Mouse (Mus musculus): ENCODE data around the gene Gm815.

Gene Gm815

GRCm38 (mm10) chr19:26885616-26886015 is at the start of gene Gm815:
Gm815 (plus strand) TSS chr19:26885881.
- no peak for DNase-seq (ENCODE audit: low spot score)

- DNase-seq (ENCODE audit: low spot score), result no peak
These were observed 48.1 kb upstream of the Gm815 start for GRCm38 (mm10) chr19:26837626-26838025.

GRCm38 (mm10) chr19:26843896-26844295 is 41.8 kb upstream of the Gm815 start:
- no peak for DNase-seq (ENCODE audit: low spot score)

GRCm38 (mm10) chr19:26844813-26845212 is 40.9 kb upstream of the Gm815 start:
- DNase-seq (ENCODE audit: low spot score), result no peak

- peak; percentile 77 for DNase-seq (ENCODE audit: low spot score)
These were observed 40.2 kb upstream of the Gm815 start for GRCm38 (mm10) chr19:26845276-26846016.

- no peak for DNase-seq (ENCODE audit: low spot score)
These were observed 39.7 kb upstream of the Gm815 start for GRCm38 (mm10) chr19:26846017-26846285.

- no peak for DNase-seq (ENCODE audit: low spot score)
These were observed 34.5 kb upstream of the Gm815 start for GRCm38 (mm10) chr19:26851017-26851782.

- DNase-seq (ENCODE audit: low spot score), result no peak
These were observed 33.3 kb upstream of the Gm815 start for GRCm38 (mm10) chr19:26852325-26852900.

GRCm38 (mm10) chr19:26853701-26854282 is 31.9 kb upstream of the Gm815 start:
- DNase-seq (ENCODE audit: low spot score), result no peak

GRCm38 (mm10) chr19:26854661-26855060 is 31.0 kb upstream of the Gm815 start:
- no peak for DNase-seq (ENCODE audit: low spot score)

GRCm38 (mm10) chr19:26855152-26855551 is 30.5 kb upstream of the Gm815 start:
- no peak for DNase-seq (ENCODE audit: low spot score)

GRCm38 (mm10) chr19:26858427-26859194 is 27.1 kb upstream of the Gm815 start:
- no peak for DNase-seq (ENCODE audit: low spot score)

- DNase-seq (ENCODE audit: low spot score), result no peak
These were observed 26.5 kb upstream of the Gm815 start for GRCm38 (mm10) chr19:26859195-26859570.

- no peak for DNase-seq (ENCODE audit: low spot score)
These were observed 22.0 kb upstream of the Gm815 start for GRCm38 (mm10) chr19:26863662-26864061.

GRCm38 (mm10) chr19:26864975-26865690 is 20.5 kb upstream of the Gm815 start:
- no peak for DNase-seq (ENCODE audit: low spot score)

- no peak for DNase-seq (ENCODE audit: low spot score)
These were observed 19.9 kb upstream of the Gm815 start for GRCm38 (mm10) chr19:26865736-26866135.

- no peak for DNase-seq (ENCODE audit: low spot score)
These were observed 16.1 kb upstream of the Gm815 start for GRCm38 (mm10) chr19:26869591-26869990.

- no peak for DNase-seq (ENCODE audit: low spot score)
These were observed 15.4 kb upstream of the Gm815 start for GRCm38 (mm10) chr19:26870280-26870679.

GRCm38 (mm10) chr19:26871096-26871495 is 14.6 kb upstream of the Gm815 start:
- DNase-seq (ENCODE audit: low spot score), result no peak

GRCm38 (mm10) chr19:26872886-26873285 is 12.8 kb upstream of the Gm815 start:
- no peak for DNase-seq (ENCODE audit: low spot score)

- no peak for DNase-seq (ENCODE audit: low spot score)
These were observed 10.1 kb upstream of the Gm815 start for GRCm38 (mm10) chr19:26875601-26876000.
